Mouse (Mus musculus) stomach, postnatal 0 days (tissue): ENCODE measurements around the gene Mrap2. TPM values are rescaled to one million over a fixed set of nuclear protein-coding genes. Genes with fewer than 3 reads are reported as not detected.

ENCODE experiments used
- ATAC-seq: fragments of 200-750 bp; cut with Nextera tagmentation; 2 replicates; pipeline ENCODE4 v1.8.0; 2017; ENCODE audit not compliant: low FRiP score, low TSS enrichment
- DNase-seq: peaks from one replicate; pipeline ENCODE4 v3.0.0-alpha.2; 2016; ENCODE audit warnings: low spot score
- H3K27ac ChIP-seq: fragments of 300-500 bp; sonication (generic); replicated peaks from 2 replicates; pipeline ENCODE4 v1.5.1; 2014; ENCODE audit warnings: mild to moderate bottlenecking, control low read depth
- H3K27me3 ChIP-seq: fragments of 300-500 bp; sonication (generic); 2 replicates; pipeline ENCODE4 v1.6.1; 2014; ENCODE audit warnings: low read length; ENCODE audit not compliant: control insufficient read depth, insufficient read depth
- H3K36me3 ChIP-seq: fragments of 300-500 bp; sonication (generic); 2 replicates; pipeline ENCODE4 v1.6.1; 2014; ENCODE audit warnings: low read length, mixed read lengths; ENCODE audit not compliant: control insufficient read depth, insufficient read depth
- H3K4me1 ChIP-seq: fragments of 300-500 bp; sonication (generic); replicated peaks from 2 replicates; pipeline ENCODE4 v1.6.1; 2014; ENCODE audit warnings: antibody characterized with exemption; ENCODE audit not compliant: control insufficient read depth, insufficient read depth
- H3K4me2 ChIP-seq: fragments of 300-500 bp; sonication (generic); replicated peaks from 2 replicates; pipeline ENCODE4 v1.6.1; 2014; ENCODE audit warnings: low read depth, mild to moderate bottlenecking, control low read depth, moderate library complexity
- H3K4me3 ChIP-seq: fragments of 300-500 bp; sonication (generic); 2 replicates; pipeline ENCODE4 v1.5.1; 2014; ENCODE audit warnings: low read depth, low read length, control low read depth
- H3K9ac ChIP-seq: fragments of 300-500 bp; sonication (generic); 2 replicates; pipeline ENCODE4 v1.6.1; 2014; ENCODE audit warnings: mild to moderate bottlenecking, low read length, control low read depth, mixed read lengths
- H3K9me3 ChIP-seq: fragments of 300-500 bp; sonication (generic); 2 replicates; pipeline ENCODE4 v1.6.1; 2016; ENCODE audit warnings: low read length; ENCODE audit not compliant: control insufficient read depth
- CTCF ChIP-seq: IDR thresholded peaks from 2 replicates; pipeline ENCODE4 v1.5.1; 2016; ENCODE audit warnings: antibody characterized with exemption, low read depth, mild to moderate bottlenecking, moderate library complexity
- EP300 ChIP-seq: optimal IDR thresholded peaks from 2 replicates; pipeline ENCODE3; 2016; ENCODE audit warnings: antibody characterized with exemption
- WGBS: fragments of 180-500 bp; shearing (Covaris S2); extraction: QIAGEN DNeasy Blood & Tissue Kit; methylation state at CpG from one replicate; pipeline ENCODE4 v1.1.7; 2014; 5-methylcytosine and 5-hydroxymethylcytosine counted together
- polyA plus RNA-seq: library from polyadenylated mRNA; unstranded; fragments of >200 nt; fragmentation: Nextera tagmentation; extraction: Ambion mirVana; gene quantifications from 2 replicates; pipeline ENCODE4 v1.2.1, GENCODE M21; 2015

The Mrap2 gene
- polyA plus RNA-seq, 1 experiment from 2014 or later = 0.18 TPM

- DNase-seq = no peak
- Histone ChIP-seq H3K36me3 (no peaks in the 10 kb centered on the region), H3K4me1 (no peaks in the 10 kb centered on the region), H3K4me2 (no peak overlapping the region), H3K9ac (no peak overlapping the region), H3K4me3 (no peak overlapping the region), H3K9me3 (no peaks in the 10 kb centered on the region), H3K27me3 (no peaks in the 10 kb centered on the region), H3K27ac (no peak overlapping the region)
- WGBS = 60% methylated on average over 3 of the region's 3 CpGs
- no peak for TF ChIP-seq EP300
- no peak for TF ChIP-seq CTCF
- ATAC-seq = no peak
Measured at GRCm38 (mm10) chr9:87168051-87168450, 23.9 kb downstream of the Mrap2 start.

- Histone ChIP-seq H3K36me3 (no peaks in the 10 kb centered on the region), H3K27ac (no peak overlapping the region), H3K9me3 (no peaks in the 10 kb centered on the region), H3K4me2 (no peak overlapping the region), H3K9ac (no peak overlapping the region), H3K27me3 (no peaks in the 10 kb centered on the region), H3K4me1 (no peaks in the 10 kb centered on the region), H3K4me3 (no peak overlapping the region)
- DNase-seq = no peak
- TF ChIP-seq EP300 = no peak
- 87% methylated on average over 12 of the region's 12 CpGs for WGBS
- no peak for ATAC-seq
Measured at GRCm38 (mm10) chr9:87169144-87169543, 25.0 kb downstream of the Mrap2 start.

GRCm38 (mm10) chr9:87170891-87171290 is 26.8 kb downstream of the Mrap2 start:
- Histone ChIP-seq H3K27me3 (no peaks in the 10 kb centered on the region), H3K9me3 (no peaks in the 10 kb centered on the region), H3K4me3 (no peak overlapping the region), H3K27ac (no peak overlapping the region), H3K4me2 (no peak overlapping the region), H3K36me3 (no peaks in the 10 kb centered on the region), H3K4me1 (no peaks in the 10 kb centered on the region), H3K9ac (no peak overlapping the region)
- 69% methylated on average over 3 of the region's 3 CpGs for WGBS
- TF ChIP-seq CTCF = no peak
- no peak for TF ChIP-seq EP300
- no peak for ATAC-seq
- no peak for DNase-seq

- WGBS = 76% methylated on average over 3 of the region's 3 CpGs
- H3K4me2 ChIP-seq = no peak overlapping the region
- H3K36me3 ChIP-seq = no peaks in the 10 kb centered on the region
- ATAC-seq = no peak
- no peak for DNase-seq
- TF ChIP-seq EP300 (no peak), CTCF (no peak)
- no peaks in the 10 kb centered on the region for H3K27me3 ChIP-seq
- H3K4me3 ChIP-seq = no peak overlapping the region
- H3K9ac ChIP-seq = no peak overlapping the region
- H3K27ac ChIP-seq = no peak overlapping the region
- no peaks in the 10 kb centered on the region for H3K9me3 ChIP-seq
- H3K4me1 ChIP-seq = no peaks in the 10 kb centered on the region
Measured at GRCm38 (mm10) chr9:87171517-87171916, 27.4 kb downstream of the Mrap2 start.

- no peak for ATAC-seq
- H3K4me1 ChIP-seq = no peaks in the 10 kb centered on the region
- no peak overlapping the region for H3K4me3 ChIP-seq
- 40% methylated on average over 7 of the region's 7 CpGs for WGBS
- H3K27me3 ChIP-seq = no peaks in the 10 kb centered on the region
- DNase-seq = no peak
- H3K4me2 ChIP-seq = no peak overlapping the region
- H3K9me3 ChIP-seq = no peaks in the 10 kb centered on the region
- no peaks in the 10 kb centered on the region for H3K36me3 ChIP-seq
- no peak for TF ChIP-seq CTCF
- TF ChIP-seq EP300 = no peak
- H3K27ac ChIP-seq = no peak overlapping the region
- no peak overlapping the region for H3K9ac ChIP-seq
Measured at GRCm38 (mm10) chr9:87178534-87178933, 34.4 kb downstream of the Mrap2 start.

GRCm38 (mm10) chr9:87182231-87182630 is 38.1 kb downstream of the Mrap2 start:
- H3K36me3 ChIP-seq = no peaks in the 10 kb centered on the region
- WGBS = 90% methylated on average over 10 of the region's 10 CpGs
- ATAC-seq (no peak), DNase-seq (no peak)
- H3K27ac ChIP-seq = no peak overlapping the region
- no peaks in the 10 kb centered on the region for H3K27me3 ChIP-seq
- H3K9ac ChIP-seq = no peak overlapping the region
- H3K4me3 ChIP-seq = no peak overlapping the region
- H3K9me3 ChIP-seq = no peaks in the 10 kb centered on the region
- H3K4me1 ChIP-seq = no peaks in the 10 kb centered on the region
- H3K4me2 ChIP-seq = no peak overlapping the region
- TF ChIP-seq CTCF (no peak), EP300 (no peak)
